Mouse (Mus musculus) stomach, embryonic 14.5 days (tissue): ENCODE results near the gene Dusp18. TPM values are rescaled to one million over a fixed set of nuclear protein-coding genes. Genes with fewer than 3 reads are reported as not detected.

Source experiments
- ATAC-seq: fragments of 200-750 bp; cut with Nextera tagmentation; 2 replicates; pipeline ENCODE4 v1.8.0; 2017; ENCODE audit warnings: low read depth, moderate TSS enrichment; ENCODE audit not compliant: insufficient number of reproducible peaks, insufficient read depth, low FRiP score
- H3K27ac ChIP-seq: fragments of 300-500 bp; sonication (generic); 2 replicates; pipeline ENCODE4 v1.5.1; 2014; ENCODE audit warnings: mild to moderate bottlenecking, low read length, moderate library complexity, mixed read lengths
- H3K27me3 ChIP-seq: fragments of 300-500 bp; sonication (generic); 2 replicates; pipeline ENCODE4 v1.6.1; 2014; ENCODE audit warnings: low read length, control low read depth, mixed read lengths; ENCODE audit not compliant: control insufficient read depth, insufficient read depth
- H3K36me3 ChIP-seq: fragments of 300-500 bp; sonication (generic); 2 replicates; pipeline ENCODE4 v1.6.1; 2014; ENCODE audit warnings: mild to moderate bottlenecking, control low read depth, low read length, moderate library complexity, mixed read lengths; ENCODE audit not compliant: control insufficient read depth, insufficient read depth
- H3K4me1 ChIP-seq: fragments of 300-500 bp; sonication (generic); 2 replicates; pipeline ENCODE4 v1.6.1; 2014; ENCODE audit warnings: low read length, control low read depth, mixed read lengths; ENCODE audit not compliant: control insufficient read depth, insufficient read depth
- H3K4me2 ChIP-seq: fragments of 300-500 bp; sonication (generic); replicated peaks from 2 replicates; pipeline ENCODE4 v1.6.1; 2014; ENCODE audit warnings: low read depth, low read length, control low read depth
- H3K4me3 ChIP-seq: fragments of 300-500 bp; sonication (generic); 2 replicates; pipeline ENCODE4 v1.5.1; 2014; ENCODE audit warnings: low read depth, low read length, control low read depth
- H3K9ac ChIP-seq: fragments of 300-500 bp; sonication (generic); replicated peaks from 2 replicates; pipeline ENCODE4 v1.6.1; 2014; ENCODE audit warnings: low read depth, mild to moderate bottlenecking, control low read depth, low read length, moderate library complexity, mixed read lengths
- H3K9me3 ChIP-seq: fragments of 300-500 bp; sonication (generic); 2 replicates; pipeline ENCODE4 v1.6.1; 2016; ENCODE audit warnings: low read depth, low read length, control low read depth; ENCODE audit not compliant: control insufficient read depth
- WGBS: fragments of 180-500 bp; shearing (Covaris S2); extraction: QIAGEN DNeasy Blood & Tissue Kit; methylation state at CpG from one replicate; pipeline ENCODE4 v1.1.7; 2014; 5-methylcytosine and 5-hydroxymethylcytosine counted together
- polyA plus RNA-seq: library from polyadenylated mRNA; unstranded; fragments of >200 nt; fragmentation: Nextera tagmentation; extraction: Ambion mirVana; gene quantifications from 2 replicates; pipeline ENCODE4 v1.2.1, GENCODE M21; 2014

The Dusp18 gene
- polyA plus RNA-seq, 1 experiment from 2014 or later: 13.2 TPM

- Histone ChIP-seq H3K27me3 (no peaks in the 10 kb centered on the region), H3K9ac (no peak overlapping the region), H3K27ac (no peak overlapping the region), H3K36me3 (no peaks in the 10 kb centered on the region), H3K4me2 (no peak overlapping the region), H3K4me1 (no peaks in the 10 kb centered on the region), H3K4me3 (no peak overlapping the region), H3K9me3 (no peaks in the 10 kb centered on the region)
- 77% methylated on average over 6 of the region's 6 CpGs for WGBS
- no peak for ATAC-seq
Observed at GRCm38 (mm10) chr11:3876419-3876818, 18.6 kb upstream of the Dusp18 start.

- no peak overlapping the region for H3K4me3 ChIP-seq
- no peak overlapping the region for H3K4me2 ChIP-seq
- no peaks in the 10 kb centered on the region for H3K9me3 ChIP-seq
- WGBS: 70% methylated on average over 7 of the region's 7 CpGs
- no peaks in the 10 kb centered on the region for H3K27me3 ChIP-seq
- H3K27ac ChIP-seq: no peak overlapping the region
- no peaks in the 10 kb centered on the region for H3K4me1 ChIP-seq
- H3K36me3 ChIP-seq: no peaks in the 10 kb centered on the region
- H3K9ac ChIP-seq: no peak overlapping the region
- no peak for ATAC-seq
Observed at GRCm38 (mm10) chr11:3878660-3879059, 16.4 kb upstream of the Dusp18 start.

DNA sequence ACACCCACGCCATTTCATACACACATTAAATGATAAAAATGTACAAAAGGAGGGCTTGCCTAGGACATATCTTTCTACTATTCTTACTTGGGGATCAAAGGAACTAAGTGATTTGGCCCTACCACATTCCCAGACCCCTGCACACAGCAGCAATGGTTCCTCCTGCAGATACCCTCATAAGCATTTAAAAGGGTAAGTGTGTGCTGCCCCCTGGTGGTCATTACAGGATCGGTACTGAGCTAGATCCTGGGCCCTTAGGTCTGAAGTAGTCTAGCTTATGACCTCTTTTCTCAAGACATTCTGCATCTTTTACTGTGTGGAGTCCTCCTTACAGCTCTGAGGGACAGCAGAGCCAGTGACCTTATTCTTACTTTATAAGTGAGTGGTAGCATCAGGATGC lies 15.2 kb upstream of the Dusp18 start:
- H3K9ac ChIP-seq: no peak overlapping the region
- H3K27me3 ChIP-seq: no peaks in the 10 kb centered on the region
- no peaks in the 10 kb centered on the region for H3K36me3 ChIP-seq
- 40% methylated on average over 2 of the region's 2 CpGs for WGBS
- no peak overlapping the region for H3K4me3 ChIP-seq
- H3K4me1 ChIP-seq: no peaks in the 10 kb centered on the region
- peak; percentile 63; the same call in 1 of the 2 replicates for ATAC-seq
- no peak overlapping the region for H3K27ac ChIP-seq
- no peak overlapping the region for H3K4me2 ChIP-seq
- no peaks in the 10 kb centered on the region for H3K9me3 ChIP-seq

- H3K27ac ChIP-seq: no peak overlapping the region
- no peaks in the 10 kb centered on the region for H3K4me1 ChIP-seq
- WGBS: 88% methylated on average over 3 of the region's 3 CpGs
Observed at GRCm38 (mm10) chr11:3883711-3884110, 11.3 kb upstream of the Dusp18 start.

DNA sequence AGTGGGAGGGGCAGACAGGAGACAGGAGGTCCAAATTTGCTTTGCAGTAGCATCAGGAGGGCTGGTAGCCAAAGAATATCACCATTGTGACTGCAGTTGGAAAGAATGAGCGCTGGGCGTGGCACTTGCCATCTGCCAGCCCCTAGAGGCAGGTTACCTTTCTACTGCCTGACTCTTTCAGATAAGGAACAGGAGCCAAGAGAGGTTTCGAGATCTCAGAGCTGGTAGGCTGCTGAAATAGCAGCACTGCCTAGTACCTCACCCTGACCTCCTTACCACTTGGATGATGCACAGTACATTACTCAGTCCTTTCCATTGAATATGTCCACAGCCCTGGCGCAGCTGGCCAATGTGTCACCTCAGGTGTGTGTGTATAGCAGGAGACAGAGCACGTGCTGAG lies 7.7 kb upstream of the Dusp18 start:
- WGBS: 64% methylated on average over 5 of the region's 5 CpGs
- Histone ChIP-seq H3K36me3 (no peaks in the 10 kb centered on the region), H3K4me1 (no peaks in the 10 kb centered on the region), H3K27me3 (no peaks in the 10 kb centered on the region), H3K4me3 (no peak overlapping the region), H3K9me3 (no peaks in the 10 kb centered on the region), H3K4me2 (no peak overlapping the region), H3K9ac (no peak overlapping the region), H3K27ac (no peak overlapping the region)
- ATAC-seq: no peak

More at GRCm38 (mm10) chr11:3883711-3884110, 11.3 kb upstream of the Dusp18 start:
- Histone ChIP-seq H3K9ac (no peak overlapping the region), H3K36me3 (no peaks in the 10 kb centered on the region), H3K4me2 (no peak overlapping the region), H3K27me3 (no peaks in the 10 kb centered on the region), H3K9me3 (no peaks in the 10 kb centered on the region), H3K4me3 (no peak overlapping the region)
- no peak for ATAC-seq

DNA sequence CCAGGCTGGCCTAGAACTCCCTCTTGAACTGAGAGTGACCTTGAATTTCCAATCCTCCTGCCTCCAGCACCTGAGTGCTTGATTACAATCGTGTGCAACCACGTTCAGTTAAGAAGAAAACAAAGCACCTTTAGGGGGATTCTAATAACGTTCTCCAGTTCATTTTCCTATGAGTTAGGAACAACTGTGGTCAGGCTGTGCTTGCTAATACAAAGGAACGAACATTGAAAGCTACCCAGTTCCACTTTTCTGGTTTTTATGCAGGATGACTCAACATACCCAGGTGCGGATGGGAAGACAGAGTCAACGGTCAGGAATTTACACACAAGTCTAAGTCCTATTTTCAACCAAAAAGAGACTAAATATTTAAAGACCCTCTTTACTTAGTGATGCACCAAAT lies 1.1 kb upstream of the Dusp18 start:
- H3K27ac ChIP-seq: no peak overlapping the region
- H3K9me3 ChIP-seq: no peaks in the 10 kb centered on the region
- 0 out of 2 replicates have a peak overlapping the region, but pooled peaks have one; percentile 86 for H3K4me2 ChIP-seq
- H3K9ac ChIP-seq: no peak overlapping the region
- H3K27me3 ChIP-seq: no peaks in the 10 kb centered on the region
- WGBS: 80% methylated on average over 6 of the region's 6 CpGs
- H3K4me3 ChIP-seq: no peak overlapping the region
- H3K4me1 ChIP-seq: no peaks in the 10 kb centered on the region
- no peak for ATAC-seq
- peaks cover 3% of the 10 kb centered on the region; the same call in 1 of the 2 replicates for H3K36me3 ChIP-seq

DNA sequence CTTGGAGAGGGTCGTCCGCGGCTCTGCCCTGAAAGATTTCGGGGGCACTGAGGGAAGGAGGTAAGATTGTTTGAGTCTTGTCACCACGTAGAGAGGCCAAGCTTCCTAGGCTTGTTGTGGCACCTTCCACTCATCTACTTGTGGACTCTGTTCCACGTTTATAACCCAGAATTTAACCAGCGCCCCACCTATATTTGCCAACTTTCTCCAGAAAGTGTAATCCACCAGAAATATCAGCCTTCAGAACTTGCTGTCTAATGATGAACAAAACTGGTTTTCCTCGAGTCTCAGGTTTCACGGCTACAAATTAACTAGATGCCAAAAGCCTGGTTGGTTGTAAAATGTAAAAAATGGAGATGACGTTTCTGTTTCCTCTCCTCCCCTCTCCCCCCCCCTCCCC lies 418 bp downstream of the Dusp18 start:
- Histone ChIP-seq H3K4me2 (peak overlapping the region; percentile 86), H3K9me3 (no peaks in the 10 kb centered on the region), H3K27ac (peak overlapping the region; percentile 87), H3K27me3 (no peaks in the 10 kb centered on the region), H3K36me3 (peaks cover 3% of the 10 kb centered on the region; the same call in 1 of the 2 replicates), H3K4me3 (peak overlapping the region; percentile 52), H3K9ac (peak overlapping the region; percentile 40), H3K4me1 (no peaks in the 10 kb centered on the region)
- ATAC-seq: peak; percentile 64
- WGBS: 2% methylated on average over 8 of the region's 10 CpGs

GRCm38 (mm10) chr11:3895933-3896332 lies 893 bp downstream of the Dusp18 start:
- WGBS: 87% methylated on average over 1 of the region's 1 CpGs

DNA sequence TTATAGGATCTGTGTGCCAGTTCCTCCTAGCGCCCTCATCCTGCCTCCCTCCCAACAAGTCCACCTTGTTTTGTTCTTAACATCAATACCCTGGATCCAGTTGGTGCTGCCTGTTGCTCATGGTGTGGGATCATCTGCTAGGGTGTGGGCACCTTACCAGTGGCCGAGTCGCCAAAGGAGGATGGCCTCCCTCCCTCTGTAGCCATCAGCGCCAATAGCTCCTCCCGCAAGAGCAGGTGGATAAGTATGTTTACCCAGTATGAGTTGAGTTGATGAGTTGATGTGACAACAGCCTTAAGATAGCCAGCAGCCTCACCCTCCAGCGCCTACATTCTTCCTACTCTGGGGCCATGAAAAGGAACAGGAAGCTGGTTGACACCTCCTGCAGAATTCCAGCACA lies 5.3 kb downstream of the Dusp18 start:
- no peak overlapping the region for H3K27ac ChIP-seq
- H3K36me3 ChIP-seq: peaks cover 3% of the 10 kb centered on the region; the same call in 1 of the 2 replicates
- H3K4me2 ChIP-seq: no peak overlapping the region
- H3K9ac ChIP-seq: no peak overlapping the region
- H3K4me1 ChIP-seq: no peaks in the 10 kb centered on the region
- no peak for ATAC-seq
- no peak overlapping the region for H3K4me3 ChIP-seq
- no peaks in the 10 kb centered on the region for H3K9me3 ChIP-seq
- no peaks in the 10 kb centered on the region for H3K27me3 ChIP-seq
- 67% methylated on average over 6 of the region's 6 CpGs for WGBS

More at GRCm38 (mm10) chr11:3895933-3896332, 893 bp downstream of the Dusp18 start:
- Histone ChIP-seq H3K9me3 (no peaks in the 10 kb centered on the region), H3K27me3 (no peaks in the 10 kb centered on the region), H3K4me1 (no peaks in the 10 kb centered on the region), H3K36me3 (peaks cover 3% of the 10 kb centered on the region; the same call in 1 of the 2 replicates), H3K4me2 (no peak overlapping the region), H3K4me3 (no peak overlapping the region), H3K27ac (no peak overlapping the region), H3K9ac (no peak overlapping the region)
- ATAC-seq: no peak
